Mouse (Mus musculus): ENCODE results near the gene Bola3. TPM values are rescaled to one million over a fixed set of nuclear protein-coding genes. Genes with fewer than 3 reads are reported as not detected.

The Bola3 gene
- polyA plus RNA-seq (2014; fragmentation: Nextera tagmentation; extraction: Ambion mirVana) = 118 and 123 TPM in 2 replicates

GRCm38 (mm10) chr6:83348873-83349272 lies at the start of gene Bola3:
TSS of gene Bola3 (plus strand) at chr6:83349147.
- Histone ChIP-seq H3K27me3 (ENCODE audit: control insufficient read depth, insufficient read depth, low read length) (no peaks in the 10 kb centered on the region), H3K27ac (ENCODE audit: low read length) (no peak within 1 kb of the TSS), H3K36me3 (ENCODE audit: control insufficient read depth, insufficient read depth, low read length) (peaks cover 7% of the 10 kb centered on the region), H3K9ac (replicated peaks; ENCODE audit: low read depth, low read length) (peak within 1 kb of the TSS; percentile 83), H3K4me2 (replicated peaks; ENCODE audit: low read depth, low read length) (peak within 1 kb of the TSS; percentile 85), H3K4me3 (ENCODE audit: low read depth, low read length) (peak within 1 kb of the TSS; percentile 76), H3K4me1 (ENCODE audit: control insufficient read depth, insufficient read depth, low read length) (peaks cover 3% of the 10 kb centered on the region; the same call in 1 of the 2 replicates), H3K9me3 (ENCODE audit: control insufficient read depth, low read depth, low read length) (no peaks in the 10 kb centered on the region)
- ATAC-seq (ENCODE audit: insufficient number of reproducible peaks, insufficient read depth, low FRiP score, low read depth) = peak; percentile 43; the same call in 1 of the 2 replicates
- WGBS = 27% methylated on average over 6 of the region's 6 CpGs

- no peaks in the 10 kb centered on the region for H3K4me1 ChIP-seq (ENCODE audit: control insufficient read depth, insufficient read depth, low read length)
- no peaks in the 10 kb centered on the region for H3K9me3 ChIP-seq (ENCODE audit: control insufficient read depth, low read depth, low read length)
- no peak overlapping the region for H3K9ac ChIP-seq (replicated peaks; ENCODE audit: low read depth, low read length)
- WGBS = 75% methylated on average over 7 of the region's 7 CpGs
- H3K4me2 ChIP-seq (replicated peaks; ENCODE audit: low read depth, low read length) = no peak overlapping the region
- H3K4me3 ChIP-seq (ENCODE audit: low read depth, low read length) = no peak overlapping the region
- peaks cover 6% of the 10 kb centered on the region; the same call in 1 of the 2 replicates for H3K36me3 ChIP-seq (ENCODE audit: control insufficient read depth, insufficient read depth, low read length)
- no peak overlapping the region for H3K27ac ChIP-seq (ENCODE audit: low read length)
- ATAC-seq (ENCODE audit: insufficient number of reproducible peaks, insufficient read depth, low FRiP score, low read depth) = 0 out of 2 replicates have a peak, but pooled peaks have one; percentile 53
- H3K27me3 ChIP-seq (ENCODE audit: control insufficient read depth, insufficient read depth, low read length) = no peaks in the 10 kb centered on the region
Observed at GRCm38 (mm10) chr6:83300447-83301229, 48.3 kb upstream of the Bola3 start.

- Histone ChIP-seq H3K36me3 (ENCODE audit: control insufficient read depth, insufficient read depth, low read length) (peaks cover 6% of the 10 kb centered on the region; the same call in 1 of the 2 replicates), H3K4me2 (replicated peaks; ENCODE audit: low read depth, low read length) (no peak overlapping the region), H3K9ac (replicated peaks; ENCODE audit: low read depth, low read length) (no peak overlapping the region), H3K27me3 (ENCODE audit: control insufficient read depth, insufficient read depth, low read length) (no peaks in the 10 kb centered on the region), H3K9me3 (ENCODE audit: control insufficient read depth, low read depth, low read length) (no peaks in the 10 kb centered on the region), H3K4me1 (ENCODE audit: control insufficient read depth, insufficient read depth, low read length) (no peaks in the 10 kb centered on the region), H3K27ac (ENCODE audit: low read length) (no peak overlapping the region), H3K4me3 (ENCODE audit: low read depth, low read length) (no peak overlapping the region)
- 81% methylated on average over 2 of the region's 2 CpGs for WGBS
- ATAC-seq (ENCODE audit: insufficient number of reproducible peaks, insufficient read depth, low FRiP score, low read depth) = no peak
Observed at GRCm38 (mm10) chr6:83301294-83301693, 47.7 kb upstream of the Bola3 start.

GRCm38 (mm10) chr6:83302264-83302663 lies 46.7 kb upstream of the Bola3 start:
- peaks cover 13% of the 10 kb centered on the region; the same call in 1 of the 2 replicates for H3K36me3 ChIP-seq (ENCODE audit: control insufficient read depth, insufficient read depth, low read length)

GRCm38 (mm10) chr6:83309017-83309416 lies 39.9 kb upstream of the Bola3 start:
- no peak overlapping the region for H3K4me2 ChIP-seq (replicated peaks; ENCODE audit: low read depth, low read length)
- no peaks in the 10 kb centered on the region for H3K27me3 ChIP-seq (ENCODE audit: control insufficient read depth, insufficient read depth, low read length)
- WGBS = 89% methylated on average over 7 of the region's 7 CpGs
- no peaks in the 10 kb centered on the region for H3K9me3 ChIP-seq (ENCODE audit: control insufficient read depth, low read depth, low read length)
- no peak overlapping the region for H3K27ac ChIP-seq (ENCODE audit: low read length)
- H3K36me3 ChIP-seq (ENCODE audit: control insufficient read depth, insufficient read depth, low read length) = peaks cover 25% of the 10 kb centered on the region
- no peak for ATAC-seq (ENCODE audit: insufficient number of reproducible peaks, insufficient read depth, low FRiP score, low read depth)
- H3K4me3 ChIP-seq (ENCODE audit: low read depth, low read length) = no peak overlapping the region
- no peak overlapping the region for H3K9ac ChIP-seq (replicated peaks; ENCODE audit: low read depth, low read length)
- H3K4me1 ChIP-seq (ENCODE audit: control insufficient read depth, insufficient read depth, low read length) = no peaks in the 10 kb centered on the region

More at GRCm38 (mm10) chr6:83302264-83302663, 46.7 kb upstream of the Bola3 start:
- Histone ChIP-seq H3K9me3 (ENCODE audit: control insufficient read depth, low read depth, low read length) (no peaks in the 10 kb centered on the region), H3K27ac (ENCODE audit: low read length) (no peak overlapping the region), H3K4me1 (ENCODE audit: control insufficient read depth, insufficient read depth, low read length) (no peaks in the 10 kb centered on the region), H3K9ac (replicated peaks; ENCODE audit: low read depth, low read length) (no peak overlapping the region), H3K27me3 (ENCODE audit: control insufficient read depth, insufficient read depth, low read length) (no peaks in the 10 kb centered on the region), H3K4me3 (ENCODE audit: low read depth, low read length) (no peak overlapping the region), H3K4me2 (replicated peaks; ENCODE audit: low read depth, low read length) (no peak overlapping the region)
- no peak for ATAC-seq (ENCODE audit: insufficient number of reproducible peaks, insufficient read depth, low FRiP score, low read depth)
- WGBS = 80% methylated on average over 5 of the region's 5 CpGs

DNA sequence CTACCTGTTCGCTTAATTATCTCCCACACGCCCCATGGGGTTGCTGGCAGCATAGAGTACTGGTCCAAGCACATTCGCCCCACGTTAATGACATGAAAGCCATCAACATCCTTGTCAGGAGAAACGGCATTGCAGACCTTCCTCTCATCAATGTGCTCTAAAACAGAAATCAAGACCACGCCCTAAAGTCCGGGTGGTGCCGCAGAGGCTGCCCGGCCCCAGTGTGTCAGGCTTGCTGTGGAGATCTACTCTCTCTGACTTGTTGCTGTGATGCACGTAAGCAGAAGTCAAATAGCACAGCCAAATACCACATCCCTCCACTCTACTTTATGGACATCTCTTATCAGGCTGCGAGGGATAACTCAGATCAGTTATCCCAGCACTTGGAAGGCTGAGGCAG lies 37.7 kb upstream of the Bola3 start:
- no peaks in the 10 kb centered on the region for H3K9me3 ChIP-seq (ENCODE audit: control insufficient read depth, low read depth, low read length)
- WGBS = 90% methylated on average over 11 of the region's 11 CpGs
- H3K4me3 ChIP-seq (ENCODE audit: low read depth, low read length) = no peak overlapping the region
- ATAC-seq (ENCODE audit: insufficient number of reproducible peaks, insufficient read depth, low FRiP score, low read depth) = no peak
- H3K36me3 ChIP-seq (ENCODE audit: control insufficient read depth, insufficient read depth, low read length) = peaks cover 19% of the 10 kb centered on the region
- no peak overlapping the region for H3K4me2 ChIP-seq (replicated peaks; ENCODE audit: low read depth, low read length)
- H3K27me3 ChIP-seq (ENCODE audit: control insufficient read depth, insufficient read depth, low read length) = no peaks in the 10 kb centered on the region
- peaks cover 6% of the 10 kb centered on the region; the same call in 1 of the 2 replicates for H3K4me1 ChIP-seq (ENCODE audit: control insufficient read depth, insufficient read depth, low read length)
- no peak overlapping the region for H3K9ac ChIP-seq (replicated peaks; ENCODE audit: low read depth, low read length)
- H3K27ac ChIP-seq (ENCODE audit: low read length) = no peak overlapping the region

DNA sequence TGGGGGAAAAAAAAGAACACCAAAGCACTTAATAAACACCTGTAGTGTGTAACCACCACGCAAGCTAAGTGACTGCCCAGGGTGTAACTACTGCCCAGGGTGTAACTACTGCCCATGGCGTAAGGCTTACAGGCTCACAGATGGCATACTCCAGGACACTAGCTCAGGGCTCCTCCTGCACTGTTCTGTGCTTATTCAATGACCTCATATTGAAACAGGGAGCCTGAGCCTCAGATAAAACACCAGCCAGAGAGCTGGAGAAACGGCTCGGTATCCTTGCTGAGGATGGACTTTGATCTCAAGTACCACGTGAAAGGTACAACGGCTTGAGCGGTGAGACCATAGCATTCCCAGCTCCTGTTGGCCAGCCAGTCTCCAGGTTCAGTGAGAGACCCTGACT lies 36.9 kb upstream of the Bola3 start:
- ATAC-seq (ENCODE audit: insufficient number of reproducible peaks, insufficient read depth, low FRiP score, low read depth) = peak; percentile 78

GRCm38 (mm10) chr6:83312514-83312913 lies 36.4 kb upstream of the Bola3 start:
- Histone ChIP-seq H3K36me3 (ENCODE audit: control insufficient read depth, insufficient read depth, low read length) (peaks cover 12% of the 10 kb centered on the region), H3K4me3 (ENCODE audit: low read depth, low read length) (no peak overlapping the region), H3K4me1 (ENCODE audit: control insufficient read depth, insufficient read depth, low read length) (peaks cover 12% of the 10 kb centered on the region; the same call in 1 of the 2 replicates), H3K4me2 (replicated peaks; ENCODE audit: low read depth, low read length) (no peak overlapping the region), H3K9ac (replicated peaks; ENCODE audit: low read depth, low read length) (no peak overlapping the region), H3K27me3 (ENCODE audit: control insufficient read depth, insufficient read depth, low read length) (no peaks in the 10 kb centered on the region), H3K27ac (ENCODE audit: low read length) (no peak overlapping the region), H3K9me3 (ENCODE audit: control insufficient read depth, low read depth, low read length) (no peaks in the 10 kb centered on the region)
- 80% methylated on average over 8 of the region's 8 CpGs for WGBS
- no peak for ATAC-seq (ENCODE audit: insufficient number of reproducible peaks, insufficient read depth, low FRiP score, low read depth)

More for the DNA sequence above, 36.9 kb upstream of the Bola3 start:
- no peak overlapping the region for H3K4me3 ChIP-seq (ENCODE audit: low read depth, low read length)
- 80% methylated on average over 7 of the region's 7 CpGs for WGBS
- H3K36me3 ChIP-seq (ENCODE audit: control insufficient read depth, insufficient read depth, low read length) = peaks cover 13% of the 10 kb centered on the region
- H3K9me3 ChIP-seq (ENCODE audit: control insufficient read depth, low read depth, low read length) = no peaks in the 10 kb centered on the region
- H3K4me1 ChIP-seq (ENCODE audit: control insufficient read depth, insufficient read depth, low read length) = peaks cover 12% of the 10 kb centered on the region; the same call in 1 of the 2 replicates
- H3K27ac ChIP-seq (ENCODE audit: low read length) = no peak overlapping the region
- no peak overlapping the region for H3K4me2 ChIP-seq (replicated peaks; ENCODE audit: low read depth, low read length)
- H3K27me3 ChIP-seq (ENCODE audit: control insufficient read depth, insufficient read depth, low read length) = no peaks in the 10 kb centered on the region
- no peak overlapping the region for H3K9ac ChIP-seq (replicated peaks; ENCODE audit: low read depth, low read length)
